Mouse (Mus musculus): Measurements from ENCODE around the gene Tbx21.

Tbx21 gene

DNA sequence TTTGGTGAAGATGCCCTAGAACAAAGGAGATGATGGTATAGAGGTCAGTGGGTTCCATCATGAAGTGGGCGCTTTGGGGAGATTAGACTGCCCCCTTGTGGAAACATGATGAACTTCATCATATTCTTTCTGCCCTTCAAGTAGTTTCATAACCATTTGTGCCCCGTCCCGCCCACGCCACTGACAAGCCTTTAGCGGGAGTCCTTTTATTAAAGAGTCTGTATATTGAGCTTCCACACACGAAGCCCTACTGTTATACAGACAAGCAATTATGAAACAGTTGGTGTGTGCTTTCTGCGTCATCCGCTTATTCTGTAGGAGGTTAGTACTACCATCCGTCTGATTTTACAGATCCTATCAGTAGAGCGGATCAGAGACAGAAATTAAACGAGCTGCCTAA lies 32.2 kb downstream of the Tbx21 start:
- no peak for DNase-seq (ENCODE audit: low spot score)

DNA sequence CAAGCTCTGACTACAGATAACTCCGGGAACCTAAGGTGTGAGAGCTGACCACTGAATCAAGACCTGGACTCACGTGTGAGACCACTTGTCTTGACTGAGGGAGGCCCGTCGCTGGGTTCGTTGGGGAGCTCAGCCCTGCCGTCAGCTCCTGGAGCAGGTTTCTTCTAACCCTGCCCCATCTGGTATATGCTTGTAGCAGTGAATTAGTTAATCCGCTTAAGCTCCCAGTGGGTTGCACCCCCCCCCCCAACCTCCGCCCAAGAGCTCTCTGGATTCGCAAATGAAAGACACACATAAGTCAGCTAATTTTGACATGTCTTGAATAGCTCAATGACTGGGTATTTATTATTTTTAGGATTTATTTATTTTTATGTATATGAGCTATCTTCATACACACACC lies 34.8 kb downstream of the Tbx21 start:
- no peak for DNase-seq (ENCODE audit: low spot score)

DNA sequence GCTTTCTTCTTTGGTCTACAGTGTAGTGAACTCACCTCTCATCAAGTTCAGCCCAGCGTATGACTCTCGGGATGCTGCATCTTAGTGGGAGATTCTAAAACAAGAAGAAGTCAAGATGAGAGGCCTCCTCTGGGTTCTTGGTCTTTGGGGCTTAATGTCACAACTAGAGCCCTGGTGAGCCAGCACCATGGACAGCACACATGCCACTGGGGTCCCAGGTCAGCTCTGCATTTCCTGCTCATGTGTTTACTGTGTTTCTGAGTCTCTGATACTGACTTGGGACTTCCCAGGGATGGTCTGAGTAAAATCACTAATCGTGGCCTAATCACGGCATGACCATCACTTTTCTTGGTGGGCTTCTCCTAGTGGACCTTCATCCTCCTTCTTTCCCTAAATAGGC lies 36.4 kb downstream of the Tbx21 start:
- peak; percentile 52 for DNase-seq (ENCODE audit: low spot score)

DNA sequence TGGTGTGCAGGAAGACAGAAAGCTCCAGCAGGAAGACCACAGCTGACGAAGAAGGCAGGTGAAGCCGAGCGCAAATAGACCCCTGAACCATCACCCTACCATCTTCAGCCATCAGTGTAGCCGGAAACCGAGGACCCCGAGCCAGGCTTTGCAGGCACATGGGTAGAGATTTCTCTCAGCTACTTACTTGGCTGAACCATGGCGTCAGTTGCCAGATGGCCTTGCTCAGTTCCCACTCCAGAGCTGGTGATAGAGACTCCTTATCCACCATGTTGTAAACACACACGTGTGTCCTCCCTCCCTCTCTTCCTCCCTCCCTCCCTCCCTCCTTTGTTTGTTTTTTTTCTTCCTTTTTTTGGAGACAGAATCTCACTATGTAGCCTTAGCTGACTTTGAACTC lies 40.9 kb downstream of the Tbx21 start:
- no peak for DNase-seq (ENCODE audit: low spot score)

DNA sequence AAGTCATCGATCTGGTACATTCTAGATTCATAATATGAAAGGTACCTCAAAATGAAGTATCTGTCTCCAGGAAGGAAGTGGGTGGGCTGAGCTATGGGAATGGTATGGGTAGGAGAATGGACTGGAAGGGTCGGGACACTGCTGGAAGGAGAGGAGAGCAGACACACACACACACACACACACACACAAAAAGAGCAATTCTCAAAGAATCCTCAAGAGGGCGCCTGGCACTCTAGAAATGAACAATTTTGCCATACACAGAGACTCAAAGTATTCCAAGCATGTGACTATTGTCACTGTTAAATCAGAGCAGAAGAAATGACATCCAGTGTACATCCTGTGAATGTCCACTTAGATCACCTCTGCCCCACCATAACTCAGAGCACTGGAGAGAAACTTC lies 42.6 kb downstream of the Tbx21 start:
- DNase-seq (ENCODE audit: low spot score) = peak; percentile 35

DNA sequence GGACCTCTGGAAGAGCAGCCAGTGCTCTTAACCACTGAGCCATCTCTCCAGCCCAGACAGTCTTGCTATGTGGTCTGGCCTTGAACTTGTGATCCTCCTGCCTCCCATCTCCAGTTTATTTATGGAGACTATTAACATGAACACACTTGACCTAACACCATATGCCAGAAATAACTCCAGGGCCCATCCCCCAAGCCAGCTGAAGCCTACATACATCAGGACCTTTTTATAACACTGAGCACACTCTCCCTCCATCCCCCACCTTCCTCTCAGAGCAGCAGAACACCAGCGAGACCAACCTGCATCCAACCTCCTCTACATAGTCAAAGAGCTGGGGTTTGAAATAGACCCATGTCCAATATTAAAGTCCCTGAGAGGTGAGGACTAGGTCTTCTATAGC lies 44.0 kb downstream of the Tbx21 start:
- no peak for DNase-seq (ENCODE audit: low spot score)

DNA sequence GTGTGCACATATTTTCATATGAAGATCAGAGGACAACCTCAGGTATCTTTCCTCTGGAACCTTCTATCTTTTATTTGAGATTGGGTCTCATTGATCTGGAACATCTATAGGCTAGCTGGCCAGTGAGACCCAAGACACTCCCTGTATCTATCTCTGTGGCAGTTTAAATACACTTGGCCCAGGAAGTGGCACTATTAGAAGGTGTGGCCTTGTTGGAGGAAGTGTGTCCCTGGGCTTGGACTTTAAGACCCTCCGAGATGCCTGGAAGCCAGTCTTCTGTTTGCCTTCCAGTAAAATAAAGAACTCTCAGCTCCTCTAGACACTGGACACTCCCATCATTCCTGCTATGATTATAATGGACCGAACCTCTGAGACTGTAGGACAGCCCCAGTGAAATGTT lies 45.4 kb downstream of the Tbx21 start:
- no peak for DNase-seq (ENCODE audit: low spot score)

DNA sequence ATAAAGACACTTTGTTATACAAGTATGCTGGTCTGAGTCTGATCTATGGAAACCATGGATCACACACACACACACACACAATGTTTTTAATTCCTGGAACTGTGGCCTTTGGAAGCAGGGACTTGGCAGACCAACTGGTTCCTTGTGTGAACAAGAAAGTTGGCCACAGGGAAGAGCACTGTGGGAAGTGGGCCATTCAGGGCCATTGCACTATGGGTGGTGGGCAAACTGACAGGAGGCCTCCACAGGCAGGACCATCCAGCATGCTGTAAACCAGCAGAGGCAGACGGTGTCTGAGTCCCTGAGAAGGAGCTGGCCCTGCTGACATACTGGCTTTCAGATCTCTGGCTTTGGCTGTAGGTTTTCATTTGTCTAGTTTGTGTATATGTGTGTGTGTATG lies 45.8 kb downstream of the Tbx21 start:
- no peak for DNase-seq (ENCODE audit: low spot score)

DNA sequence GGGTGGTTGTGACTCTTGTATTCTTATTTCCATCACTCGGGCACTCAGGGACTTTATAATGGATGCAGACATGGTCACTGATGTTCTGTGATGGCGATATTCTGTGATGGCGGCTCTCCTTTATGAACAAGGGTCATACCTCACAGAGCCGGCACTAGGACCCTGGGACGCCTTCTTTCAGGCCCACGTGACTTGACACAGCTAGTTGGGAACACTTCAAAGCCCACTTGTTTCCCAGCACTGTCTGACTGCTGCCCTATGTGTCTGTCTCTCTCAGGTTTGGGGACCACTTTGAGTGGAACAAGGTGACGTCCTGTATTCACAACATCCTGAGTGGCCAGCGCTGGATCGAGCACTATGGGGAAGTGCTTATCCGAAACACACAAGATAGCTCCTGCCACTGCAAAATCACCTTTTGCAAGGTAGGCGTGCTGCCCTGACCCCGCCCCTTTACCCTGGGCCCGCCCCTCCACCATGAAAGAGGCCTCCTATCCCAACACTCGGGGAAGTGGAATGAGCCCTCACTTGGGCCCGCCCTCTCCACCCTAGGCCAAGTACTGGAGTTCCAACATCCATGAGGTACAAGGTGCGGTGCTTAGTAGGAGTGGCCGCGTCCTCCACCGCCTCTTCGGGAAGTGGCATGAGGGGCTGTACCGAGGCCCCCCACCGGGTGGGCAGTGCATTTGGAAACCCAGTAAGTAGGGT lies 48.3 kb downstream of the Tbx21 start:
- DNase-seq (ENCODE audit: low spot score) = no peak

DNA sequence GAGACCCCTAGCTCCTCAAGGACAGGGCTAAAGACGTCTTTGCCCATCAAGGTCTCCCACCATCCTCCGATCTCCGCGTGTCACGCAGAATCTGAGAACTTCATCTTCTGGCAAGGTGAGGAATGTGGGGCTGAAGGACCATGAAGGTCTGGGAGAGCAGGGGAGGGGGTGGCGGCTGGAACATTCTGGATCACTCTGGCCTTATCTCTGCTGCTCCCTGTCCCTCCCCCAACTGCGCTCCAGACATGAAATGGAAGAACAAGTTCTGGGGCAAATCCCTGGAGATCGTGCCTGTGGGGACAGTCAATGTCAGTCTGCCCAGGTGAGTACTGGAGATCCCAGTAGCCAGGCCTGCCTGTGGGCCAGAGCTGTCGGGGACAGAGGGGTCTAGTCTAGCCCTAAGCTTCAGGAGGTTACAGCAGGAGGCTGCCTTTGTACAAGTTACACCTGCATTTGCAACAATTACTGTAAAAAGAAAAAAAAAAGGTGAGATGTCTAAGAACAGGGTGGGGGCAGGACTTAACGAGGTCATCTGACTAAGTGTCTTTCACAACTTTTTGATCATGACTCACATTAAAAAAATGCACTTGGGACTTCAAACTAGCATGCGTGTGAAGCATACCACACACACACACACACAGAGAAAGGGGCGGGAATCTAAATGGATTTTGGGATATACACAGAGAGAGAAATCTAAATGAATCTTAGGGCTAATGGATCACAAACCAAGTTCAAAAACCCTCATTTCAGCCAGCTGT lies 49.4 kb downstream of the Tbx21 start:
- DNase-seq (ENCODE audit: low spot score) = no peak

DNA sequence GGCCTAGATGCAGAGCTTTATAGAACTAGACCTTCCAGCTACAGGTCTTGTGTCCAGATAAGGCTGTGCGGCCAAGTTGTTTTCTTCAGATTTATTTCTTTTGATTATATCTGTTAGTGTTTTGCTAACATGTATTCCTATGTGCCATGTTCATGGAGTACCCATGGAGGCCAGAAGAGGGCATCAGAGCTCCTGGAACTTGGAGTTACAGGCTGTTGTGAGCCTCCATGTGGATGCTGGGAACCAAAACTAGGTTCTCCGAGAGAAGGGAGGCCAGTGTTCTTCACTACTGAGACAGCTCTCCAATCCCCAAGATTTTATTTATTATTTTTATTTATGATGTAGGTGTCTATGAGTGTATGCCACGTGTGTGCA lies 51.2 kb downstream of the Tbx21 start:
- no peak for DNase-seq (ENCODE audit: low spot score)

DNA sequence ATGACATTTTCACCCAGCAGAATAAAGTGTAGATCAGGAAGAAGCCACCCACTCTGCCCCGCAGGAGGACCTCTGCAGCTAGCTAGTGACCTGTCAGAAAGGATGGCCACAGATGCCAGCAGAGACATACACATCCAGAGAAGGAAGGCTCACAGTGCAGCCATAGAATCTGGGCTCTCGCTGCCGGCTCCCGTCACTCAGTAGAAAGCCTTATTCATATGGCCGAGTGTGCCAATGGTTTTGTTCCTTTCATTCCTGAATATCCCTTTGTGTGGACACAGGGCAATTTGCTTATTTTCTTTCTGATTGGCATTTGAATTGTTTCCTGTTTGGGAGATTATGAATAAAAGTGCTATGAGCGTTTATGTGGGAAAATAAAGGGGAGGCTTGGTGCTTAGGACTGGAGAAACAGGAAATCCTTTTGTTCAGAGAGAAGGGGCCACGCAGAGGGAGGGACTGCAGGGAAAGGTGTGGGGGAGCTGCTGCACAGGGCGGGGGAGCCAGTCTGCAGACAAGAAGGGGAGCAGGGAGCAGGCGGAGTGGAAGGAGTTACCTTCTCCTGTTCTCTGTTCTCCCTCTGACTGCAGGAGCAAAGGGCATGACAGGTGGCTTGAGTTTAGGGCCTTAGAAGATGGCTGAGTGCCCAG lies 51.7 kb downstream of the Tbx21 start:
- DNase-seq (ENCODE audit: low spot score) = no peak

DNA sequence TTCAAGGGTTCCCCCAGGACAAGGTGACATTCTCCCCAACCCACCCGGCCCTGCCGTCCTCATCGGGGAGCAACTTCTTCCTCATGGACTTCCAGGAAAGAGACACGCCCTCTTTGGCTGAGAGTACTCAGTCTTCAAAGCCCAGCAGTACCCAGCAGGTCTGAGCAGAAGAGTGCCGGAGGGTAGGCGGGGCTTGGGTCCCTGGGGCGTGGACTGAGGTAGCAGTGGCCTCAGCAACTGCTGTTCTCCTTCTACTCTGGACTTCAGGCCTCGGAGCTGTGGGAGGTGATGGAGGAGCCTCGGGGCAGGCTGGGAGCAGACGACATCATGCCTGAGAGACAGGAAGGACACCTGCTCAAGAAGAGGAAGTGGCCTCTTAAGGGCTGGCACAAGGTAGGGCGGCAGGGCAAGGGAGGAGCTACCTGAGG lies 62.9 kb downstream of the Tbx21 start:
- peak; percentile 31 for DNase-seq (ENCODE audit: low spot score)

DNA sequence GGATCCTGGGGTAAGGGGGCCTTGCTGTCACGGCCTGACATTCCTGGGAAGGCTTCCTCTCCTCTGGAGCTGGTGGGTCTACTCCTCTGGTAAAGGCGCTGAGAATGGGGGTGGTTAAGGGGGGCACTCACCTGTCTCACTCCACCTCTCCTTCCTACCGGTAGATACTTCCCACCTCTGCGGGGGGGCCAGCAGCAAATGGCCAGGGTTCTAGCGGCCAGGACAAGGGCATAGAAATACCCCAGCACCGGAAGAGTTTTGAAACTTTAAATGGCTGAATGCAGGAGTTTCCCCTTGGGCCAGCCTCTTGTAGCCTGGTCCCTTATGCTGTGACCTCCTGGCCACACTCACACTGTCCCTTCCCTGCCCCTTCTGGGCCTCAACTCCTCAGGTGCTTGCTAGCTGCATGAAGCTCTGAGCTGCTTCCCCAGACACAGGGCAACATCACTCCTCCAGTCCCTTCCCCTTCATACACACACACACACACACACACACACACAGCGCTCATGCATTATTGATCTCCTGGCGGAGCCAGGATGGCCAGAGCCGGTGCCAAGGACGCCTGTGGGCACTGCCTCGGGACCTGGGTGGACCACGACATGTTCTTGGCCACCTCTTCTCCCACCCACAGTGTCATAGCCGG lies 64.1 kb downstream of the Tbx21 start:
- no peak for DNase-seq (ENCODE audit: low spot score)

DNA sequence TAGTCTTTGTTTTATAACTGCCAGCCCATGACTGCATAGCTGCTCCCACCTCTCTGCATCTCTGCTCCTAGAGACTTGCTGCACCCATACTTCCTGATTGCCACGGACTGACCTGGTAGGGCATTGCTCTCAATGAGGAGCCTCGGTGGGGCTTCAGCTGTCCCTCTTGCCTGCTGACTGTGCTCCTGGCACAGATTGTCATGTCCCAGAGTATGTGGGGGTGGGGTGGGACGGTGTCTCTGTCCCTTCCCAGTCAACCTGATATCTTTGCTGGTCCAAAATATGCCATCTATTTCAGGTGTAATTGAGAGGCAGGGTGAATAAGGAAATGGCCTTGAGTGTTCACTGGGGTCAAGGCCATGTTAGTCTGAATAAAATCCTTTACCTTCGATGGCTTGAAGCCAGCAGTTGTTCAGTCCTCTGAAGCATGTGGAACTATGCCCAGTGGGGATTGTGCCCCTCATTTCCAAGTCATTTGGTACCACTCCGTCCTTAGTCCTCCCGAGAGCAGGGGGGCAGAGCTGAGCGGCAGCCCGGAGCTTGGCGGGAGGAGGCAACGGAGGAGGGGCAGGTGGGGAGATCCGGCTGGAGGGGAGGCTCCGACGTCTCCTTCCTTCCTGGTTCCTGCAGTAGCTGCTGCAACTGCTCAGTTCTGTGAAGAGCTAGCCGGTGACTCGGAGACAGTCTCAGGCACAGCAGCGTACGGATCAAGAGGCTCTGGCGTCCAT lies 64.8 kb downstream of the Tbx21 start, which contains the start of gene Osbpl7:
Osbpl7 (plus strand) TSS at position 413 of the 728 bp plus-strand sequence.
- DNase-seq (ENCODE audit: low spot score) = peak; percentile 77

DNA sequence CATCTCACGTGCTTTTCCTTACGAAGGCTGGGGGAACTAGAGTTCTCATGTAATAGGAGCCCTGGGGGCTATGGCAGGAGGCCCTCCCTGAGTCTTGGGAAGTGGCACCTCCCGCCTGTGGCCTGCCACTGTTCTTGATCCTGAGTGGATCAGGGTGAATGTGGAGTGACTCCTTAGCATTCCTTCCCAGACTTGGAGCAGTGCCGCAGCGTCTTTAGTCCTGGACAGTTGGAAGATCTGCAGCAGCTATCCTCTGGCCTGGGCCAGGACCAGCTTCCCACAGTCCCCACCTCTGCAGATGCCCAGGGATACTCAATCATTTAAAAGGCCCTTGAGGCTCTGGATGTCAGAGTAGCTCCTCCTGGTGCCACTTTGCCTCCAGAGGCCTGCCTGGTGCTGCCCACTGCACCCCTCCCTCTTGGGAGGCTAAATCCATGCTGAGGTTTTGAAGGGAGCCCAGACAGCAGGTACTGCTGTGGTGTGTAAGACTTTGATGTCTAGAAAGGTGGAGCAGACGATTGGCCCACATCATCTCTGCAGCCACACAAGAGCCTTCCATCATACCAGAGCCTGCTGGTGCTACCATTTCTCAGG lies 65.5 kb downstream of the Tbx21 start:
- DNase-seq (ENCODE audit: low spot score) = no peak

DNA sequence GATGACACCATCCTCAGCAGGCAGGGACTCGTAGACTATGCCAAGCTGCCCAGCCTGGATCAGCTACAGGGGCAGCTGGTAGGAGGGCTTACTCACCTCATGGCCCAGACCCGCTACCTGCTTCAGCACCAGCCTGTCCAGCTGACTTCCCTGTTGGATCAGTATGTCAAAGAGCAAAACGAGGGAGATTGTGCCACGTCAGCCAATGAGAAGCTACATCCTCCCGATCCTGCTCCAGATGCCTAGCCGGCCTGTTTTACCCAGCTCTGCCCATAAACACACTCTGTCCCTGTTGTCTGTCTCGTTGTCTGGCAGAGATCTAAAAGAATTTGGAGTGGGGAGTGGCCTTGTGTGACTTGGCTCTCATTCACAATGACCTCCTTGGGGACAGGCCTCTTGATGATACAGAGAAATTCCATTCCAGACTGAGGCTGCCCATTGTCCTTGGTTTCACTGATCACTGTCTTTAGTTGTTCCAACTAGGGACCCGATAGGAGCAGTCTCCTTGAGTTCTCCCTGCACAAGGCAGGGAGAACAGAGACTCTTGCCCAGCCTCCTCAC lies 67.0 kb downstream of the Tbx21 start:
- no peak for DNase-seq (ENCODE audit: low spot score)

Data from yolk sac, embryonic 10.5 days (tissue).